Mouse (Mus musculus): ENCODE measurements around the gene Cd6.

DNA sequence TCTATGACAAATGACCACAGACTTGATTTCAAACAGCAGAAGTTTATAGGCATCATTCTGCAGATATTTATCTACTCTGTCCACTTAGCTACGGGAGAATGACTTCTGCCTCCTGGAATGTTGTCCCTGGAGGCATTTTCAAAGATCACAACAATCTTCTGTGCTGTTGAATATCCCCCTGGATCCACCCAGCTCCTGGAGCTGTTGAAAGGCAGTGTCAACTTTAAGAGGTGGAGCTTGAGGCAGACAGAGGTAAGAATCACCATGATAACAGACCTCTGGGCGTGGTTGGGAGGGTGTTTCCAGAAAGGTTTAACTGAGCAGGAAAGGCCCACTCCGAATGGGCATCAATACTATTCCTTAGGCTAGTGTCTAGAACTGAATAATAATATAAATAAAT, 5.8 kb upstream of the Cd6 start:
- TF ChIP-seq CTCF (IDR thresholded peaks at IDR 0.05; ENCODE audit: low read depth) (no peak), EP300 (IDR thresholded peaks at IDR 0.05; ENCODE audit: low read depth) (no peak)
